Mouse (Mus musculus) CD4-positive naive resting alpha-beta T cell, adult 76 days (primary cell): ENCODE results near the gene Fhl1. TPM values are rescaled to one million over a fixed set of nuclear protein-coding genes. Genes with fewer than 3 reads are reported as not detected.

Experiments
- total RNA-seq: library from RNA; stranded (reverse); gene quantifications from one replicate; pipeline ENCODE4 v1.2.4, GENCODE M21; 2023

Gene Fhl1
- total RNA-seq = 0.76 TPM

DNA sequence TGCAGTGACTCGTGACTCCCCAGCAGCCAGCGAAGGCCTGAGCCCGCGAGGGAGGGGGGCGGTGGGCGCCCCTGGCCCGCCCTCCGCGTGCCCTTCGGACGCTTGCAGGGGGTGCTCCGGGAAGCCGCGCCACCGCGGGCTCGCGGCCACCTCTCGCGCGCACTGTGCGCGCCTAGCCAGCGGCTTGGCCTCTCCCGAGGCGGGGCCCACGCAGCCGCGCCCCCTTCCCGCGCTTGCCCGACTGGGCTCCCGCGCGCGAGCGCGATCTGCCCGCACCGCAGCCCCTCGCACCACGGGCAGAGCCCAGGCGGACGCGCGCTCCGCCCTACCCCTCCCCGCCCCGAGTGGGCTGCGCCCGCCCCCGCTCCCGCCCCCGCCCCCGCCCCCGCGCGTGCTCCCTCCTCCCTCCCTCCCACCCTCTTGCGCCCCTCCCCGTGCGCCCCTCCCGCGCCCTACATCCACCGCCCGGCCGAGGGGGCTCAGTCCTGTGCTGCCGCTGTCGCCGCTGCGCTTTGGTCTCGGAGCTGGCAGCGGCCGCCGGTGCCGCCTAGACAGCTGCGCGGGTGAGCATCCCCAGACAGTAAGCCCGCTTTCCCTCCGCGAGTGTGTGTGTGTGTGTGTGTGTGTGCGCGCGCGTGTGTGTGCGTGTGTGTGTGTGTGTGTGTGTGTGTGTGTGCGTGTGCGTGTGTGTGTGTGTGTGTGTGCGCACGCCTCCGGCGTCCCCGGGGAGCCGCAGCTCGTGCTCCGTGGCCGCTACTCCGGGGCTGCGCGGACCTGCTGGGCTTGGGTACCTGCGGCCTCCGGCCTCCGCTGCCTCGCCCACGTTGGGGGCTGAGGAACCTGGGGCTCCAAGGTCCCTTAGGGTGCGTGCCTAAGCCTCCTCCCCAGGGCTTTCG is at the start of gene Fhl1:
Gene Fhl1, plus strand, starts transcription at position 482 of the 896 bp plus-strand sequence.

DNA sequence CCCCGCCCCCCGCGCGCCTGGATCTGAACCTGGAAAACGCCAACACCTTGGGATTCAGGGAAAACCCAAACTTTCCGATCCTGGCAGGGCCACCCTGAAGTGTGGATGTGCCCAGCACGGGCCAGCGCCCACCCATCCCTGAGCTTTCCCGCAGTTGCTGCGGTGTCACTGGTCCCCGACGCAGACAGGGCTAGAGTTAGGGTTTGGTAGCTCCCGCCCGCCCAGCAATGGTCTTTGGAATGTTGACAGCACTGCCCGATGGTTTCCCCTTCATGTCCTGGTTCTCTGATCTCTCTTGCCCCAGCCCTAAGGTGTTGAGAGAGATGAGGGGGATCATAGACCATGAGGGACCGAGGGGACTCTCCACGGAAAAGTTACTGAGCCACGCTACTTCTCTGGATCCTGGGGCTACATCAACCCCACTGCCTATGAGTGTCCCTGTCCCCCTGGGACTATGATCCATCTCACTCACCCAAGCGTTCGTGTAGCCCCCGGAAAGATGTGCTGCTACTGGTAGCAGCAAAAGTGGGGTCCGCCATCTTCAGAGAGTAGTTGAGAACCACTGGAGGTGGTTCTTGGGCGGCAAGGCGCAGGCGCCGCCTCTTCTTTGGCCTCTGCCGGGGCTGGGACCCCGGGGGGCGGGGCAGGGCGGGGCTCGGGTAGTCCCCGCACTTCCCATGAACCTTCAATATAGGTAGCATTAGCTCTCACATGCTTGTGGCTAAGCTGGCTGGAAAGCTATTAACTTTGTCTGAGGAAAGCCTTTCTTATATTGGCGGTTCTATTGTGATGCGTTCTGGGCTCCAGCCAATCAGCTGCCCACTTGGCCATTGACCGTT is 90.4 kb downstream of the Fhl1 start, which contains the start of gene Map7d3:
Gene Map7d3, minus strand, starts transcription at position 562 of the 839 bp plus-strand sequence.

Other genes with a start within 250 kb of the Fhl1 start
- gene Gm10477, start 207.0 kb upstream of the Fhl1 start, total RNA-seq = not detected
- not detected for gene Gm648, start 182.2 kb upstream of the Fhl1 start, total RNA-seq
- gene Mmgt1, start 133.7 kb upstream of the Fhl1 start, total RNA-seq = 11.2 TPM
- gene Slc9a6, start 122.0 kb upstream of the Fhl1 start, total RNA-seq = 16.9 TPM
- not detected for gene Map7d3, start 90.5 kb downstream of the Fhl1 start, total RNA-seq
- not detected for gene Adgrg4, start 138.4 kb downstream of the Fhl1 start, total RNA-seq